Mouse (Mus musculus): Measurements from ENCODE around the gene Gpr37l1.
A peak's percentile ranks its signal among the peaks of the same experiment; 100 is the strongest.
"Not testable (repeated sequence)": the region's sequence is repeated elsewhere in the genome, so short reads cannot be mapped to it uniquely, and the experiment has no call there.

Gene Gpr37l1

DNA sequence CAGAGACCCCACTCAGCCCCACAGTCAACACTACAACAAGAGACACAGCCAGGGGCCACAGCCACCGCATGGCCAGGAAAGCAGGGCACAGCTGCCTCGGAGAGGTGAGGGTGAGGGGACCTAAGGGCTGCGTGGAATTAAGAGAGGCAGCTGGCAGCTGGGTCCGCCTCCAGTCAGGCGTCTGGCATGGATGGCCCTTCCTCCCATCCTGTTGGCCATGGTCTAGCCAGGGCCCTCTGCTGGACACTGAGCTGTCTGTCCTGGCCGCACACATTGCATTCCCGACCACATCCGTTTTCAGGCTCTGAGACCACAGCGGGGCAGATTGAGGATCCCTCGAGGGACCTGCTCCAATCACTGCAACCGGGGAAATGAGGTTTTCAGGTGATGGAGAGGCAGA is at the start of gene Gpr37l1:
Gene Gpr37l1 (minus strand): TSS at position 247 of the 400 bp plus-strand sequence.
- no peak for DNase-seq (ENCODE audit: low read depth)

DNA sequence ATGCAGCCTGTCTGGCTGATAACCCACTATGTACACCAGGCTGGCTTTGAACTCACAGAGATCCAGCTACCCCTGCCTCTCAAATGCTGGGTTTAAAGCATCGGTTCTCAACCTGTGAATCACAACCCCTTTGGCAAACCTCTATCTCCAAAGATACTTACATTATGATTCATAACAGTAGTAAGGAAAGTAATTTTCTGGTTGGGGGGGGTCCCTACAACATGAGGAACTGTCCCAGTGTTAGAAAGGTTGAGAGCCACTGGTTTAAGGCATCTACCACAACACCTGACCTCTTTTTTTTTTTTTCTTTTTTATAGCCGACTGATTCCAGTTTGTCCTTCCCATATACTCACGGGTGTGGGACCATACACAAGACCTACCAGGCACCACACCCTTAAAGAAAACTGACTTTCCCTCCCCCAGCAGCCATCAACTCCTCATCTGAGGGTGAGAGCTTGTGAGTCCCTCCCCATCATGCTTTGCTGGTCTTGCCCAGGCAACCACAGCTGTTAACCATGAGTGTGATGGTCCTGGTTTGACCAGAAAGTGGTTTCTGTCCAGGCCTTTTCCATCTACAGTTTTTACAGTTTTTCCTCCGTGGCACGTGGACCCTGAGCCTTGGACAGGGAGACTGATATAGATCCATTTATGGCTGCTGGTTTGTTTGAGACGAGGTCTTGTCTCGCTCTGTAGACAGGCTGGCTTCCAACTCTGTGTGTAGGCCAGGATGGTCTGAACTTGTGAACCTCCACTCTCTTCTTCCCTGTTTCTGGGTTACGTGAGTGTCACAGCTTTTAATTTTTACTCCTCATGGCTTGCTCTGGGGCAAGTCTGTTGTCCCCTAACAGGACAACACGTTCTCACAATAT is 46.5 kb upstream of the Gpr37l1 start:
- DNase-seq (ENCODE audit: low read depth) = no peak

DNA sequence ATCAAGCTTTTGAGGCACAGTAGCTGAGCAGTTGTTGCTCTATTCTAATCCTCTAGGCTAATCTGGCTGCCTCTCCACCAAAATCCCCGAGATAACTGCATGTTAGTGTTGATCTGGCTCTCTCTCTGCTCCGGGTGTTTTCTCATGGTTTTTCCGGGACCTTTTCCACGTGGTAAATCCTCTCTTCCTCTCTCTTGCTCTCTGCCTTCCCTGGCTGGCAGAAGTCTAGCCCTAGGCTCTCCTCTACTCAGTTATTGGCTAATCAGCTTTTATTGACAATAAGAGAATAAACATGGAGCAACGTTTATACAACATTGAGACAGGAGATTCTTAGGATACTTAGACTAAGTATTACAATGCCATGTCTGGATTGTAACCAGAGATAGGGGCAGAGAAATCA is 42.9 kb upstream of the Gpr37l1 start:
- DNase-seq (ENCODE audit: low read depth) = no peak

DNA sequence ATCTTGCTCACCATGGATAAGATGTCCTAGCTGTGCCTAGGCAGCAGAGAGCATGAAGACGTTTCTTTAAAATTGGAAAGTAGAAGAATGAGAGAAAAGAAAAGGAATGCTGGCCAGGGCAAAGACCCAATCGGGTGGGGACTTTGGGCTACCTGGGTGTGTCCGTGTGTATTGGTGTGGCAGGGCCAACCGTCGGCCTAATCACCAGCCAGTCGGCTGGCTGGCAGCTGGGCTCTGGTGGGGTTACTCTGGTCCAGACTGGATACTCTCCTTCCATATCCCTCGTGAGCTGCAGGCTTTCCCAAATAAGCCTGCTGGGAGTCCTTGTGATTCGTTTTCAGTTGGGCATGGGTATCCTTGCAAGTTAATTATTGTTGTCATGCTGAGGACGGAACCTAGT is 41.2 kb upstream of the Gpr37l1 start:
- DNase-seq (ENCODE audit: low read depth) = no peak

DNA sequence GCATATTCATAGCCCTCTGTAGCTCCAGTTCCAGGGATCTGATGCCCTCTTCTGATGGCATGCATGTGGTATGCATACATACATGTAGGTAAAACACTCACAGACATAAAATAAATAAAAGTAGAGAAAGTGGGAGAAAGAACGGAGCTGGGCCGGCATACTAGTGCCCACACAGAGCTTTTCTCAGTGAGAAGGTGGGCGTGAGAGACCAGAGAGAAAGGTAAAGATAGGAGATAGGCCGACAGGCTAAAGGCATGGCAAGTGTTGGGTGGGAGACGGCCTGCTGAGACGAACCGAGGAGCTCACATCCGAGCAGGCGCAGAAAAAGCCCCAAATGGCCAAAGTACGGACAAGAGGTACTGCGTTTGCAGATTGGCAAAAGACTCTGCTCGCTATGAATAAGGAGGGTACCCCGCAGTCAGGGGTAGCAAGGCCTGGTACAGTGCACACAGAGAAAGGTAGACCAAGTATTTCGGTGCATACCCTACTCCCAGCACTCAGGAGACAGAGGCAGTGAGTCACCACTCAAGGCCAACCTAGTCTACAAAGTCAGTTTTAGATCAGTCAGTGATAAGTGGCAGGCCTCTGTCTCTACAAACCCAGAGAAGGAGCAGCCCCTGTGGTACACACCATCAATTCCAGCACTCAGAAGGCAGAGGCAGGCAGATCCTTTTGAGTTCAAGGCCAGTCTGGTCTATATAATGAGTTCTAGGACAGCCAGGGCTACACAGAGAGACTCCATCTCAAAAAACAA is 39.3 kb upstream of the Gpr37l1 start:
- no peak for DNase-seq (ENCODE audit: low read depth)

DNA sequence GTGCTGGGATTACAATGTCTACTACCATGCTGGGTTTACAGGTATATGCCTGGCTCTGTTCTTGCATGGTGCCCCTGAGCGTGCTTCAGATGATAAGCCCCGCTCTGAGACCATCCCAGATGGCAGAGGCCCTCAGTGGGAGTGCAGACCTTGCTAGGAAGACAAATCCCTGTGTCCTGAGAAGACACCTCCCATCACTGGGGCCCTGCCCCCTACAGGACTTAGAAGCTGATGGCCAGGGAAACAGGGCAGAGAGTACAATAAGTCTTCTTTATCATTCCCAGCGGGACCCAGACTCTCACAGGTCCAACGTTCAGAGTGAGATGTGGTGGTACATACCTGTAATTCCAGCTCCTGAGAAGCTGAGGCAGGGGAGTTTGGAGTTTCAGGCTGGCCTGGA is 37.8 kb upstream of the Gpr37l1 start:
- no peak for DNase-seq (ENCODE audit: low read depth)

DNA sequence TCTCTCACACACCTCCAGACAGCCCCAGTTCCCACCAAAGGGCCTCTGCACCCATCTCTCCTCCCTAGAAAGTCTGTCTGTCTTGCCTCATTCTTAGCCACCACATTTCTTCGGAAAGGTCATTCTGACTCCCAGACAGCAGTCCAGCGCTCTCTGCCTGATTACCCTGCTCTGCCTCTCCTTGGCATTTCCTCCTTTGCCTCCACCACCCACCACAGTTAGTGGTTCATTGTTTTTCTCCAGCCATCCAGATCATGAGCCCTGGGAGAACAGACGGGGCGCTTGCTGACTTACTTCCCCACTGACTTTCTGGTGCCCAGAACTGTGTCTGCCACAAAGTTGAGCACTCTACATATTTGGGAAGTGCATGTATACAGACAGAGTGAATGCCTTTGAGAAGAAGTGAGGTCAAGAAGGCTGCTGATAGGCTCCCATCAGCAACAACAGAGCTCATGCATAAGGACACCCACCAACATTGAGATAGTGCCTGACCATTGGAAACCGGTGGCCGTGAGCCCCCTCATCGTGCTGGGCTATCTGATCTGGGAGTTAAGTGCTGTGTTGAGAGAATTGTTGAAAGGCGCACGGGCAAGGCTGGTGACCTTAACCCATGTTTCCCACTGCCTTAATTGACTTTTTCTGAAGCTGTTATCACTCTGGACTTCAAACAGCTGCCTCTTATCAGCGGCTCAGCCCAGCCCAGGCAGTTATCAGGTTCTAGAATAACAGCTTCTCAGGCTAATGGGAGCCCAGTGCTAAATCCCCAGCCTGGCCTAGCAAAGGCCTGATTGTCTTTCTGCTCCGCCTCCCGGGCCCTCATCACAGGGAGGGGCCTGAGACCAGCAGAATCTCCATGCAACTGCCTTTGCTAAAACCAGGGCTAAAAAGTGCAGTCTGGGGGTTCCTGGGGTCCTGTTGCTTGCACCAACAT is 37.0 kb upstream of the Gpr37l1 start:
- DNase-seq (ENCODE audit: low read depth) = no peak

DNA sequence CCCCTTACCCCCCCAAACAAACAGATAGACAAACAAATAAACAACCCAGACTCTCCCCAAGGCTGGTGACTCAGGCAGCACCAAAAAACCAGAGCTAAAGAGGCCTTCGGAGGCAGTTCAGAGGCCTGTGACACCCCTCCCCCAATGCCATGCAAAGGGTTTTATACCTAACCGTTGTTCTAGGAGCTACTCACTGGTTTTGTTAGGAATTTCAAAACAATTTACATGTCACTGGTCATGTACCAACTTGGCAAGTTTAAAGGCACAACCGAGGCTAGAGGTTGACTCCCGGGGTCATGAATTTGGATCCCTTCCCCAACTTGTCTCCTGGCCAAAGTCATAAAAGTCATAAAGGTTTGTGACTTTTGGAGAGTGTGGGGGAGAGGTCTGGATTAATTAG is 32.9 kb upstream of the Gpr37l1 start:
- no peak for DNase-seq (ENCODE audit: low read depth)

DNA sequence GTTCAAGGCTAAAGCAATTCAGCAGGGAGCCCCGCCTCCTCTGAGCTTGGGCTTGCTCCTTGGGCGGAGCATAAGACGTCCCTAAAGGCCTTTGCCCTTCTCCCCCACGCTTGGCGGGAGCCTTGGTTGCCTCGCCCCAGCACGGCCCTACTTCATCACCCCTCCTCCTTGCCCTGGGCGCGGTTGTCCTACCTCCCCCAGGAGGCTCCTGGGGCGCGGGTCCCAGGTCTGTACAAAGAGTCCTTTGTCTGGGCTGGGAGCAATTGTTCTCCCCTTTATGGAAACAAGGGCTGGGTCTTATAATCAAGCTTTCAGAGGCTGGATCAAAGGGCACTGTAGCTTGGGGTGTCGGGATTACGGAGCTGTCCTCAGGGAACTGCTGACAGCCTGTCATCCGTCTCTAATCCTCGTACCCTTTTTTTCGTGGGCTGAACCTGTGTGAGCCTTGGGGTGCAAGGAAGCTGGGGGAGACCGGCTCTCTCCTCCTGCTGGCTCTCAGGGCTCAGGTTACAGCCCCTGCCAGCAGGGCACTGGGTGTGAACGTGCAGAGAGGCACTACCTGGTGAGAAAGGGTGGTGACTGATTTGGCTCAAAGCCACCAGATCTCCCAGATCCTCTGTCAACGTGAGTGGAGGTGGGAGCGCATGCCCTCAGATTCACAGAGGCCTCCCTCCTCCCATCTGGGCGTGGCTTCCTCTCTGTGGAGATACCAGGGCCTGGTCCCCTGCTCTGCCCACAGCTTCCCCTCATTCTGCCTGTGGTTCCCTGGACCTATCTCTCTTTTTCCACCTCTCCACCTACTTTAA is 31.7 kb upstream of the Gpr37l1 start:
- DNase-seq (ENCODE audit: low read depth) = no peak

DNA sequence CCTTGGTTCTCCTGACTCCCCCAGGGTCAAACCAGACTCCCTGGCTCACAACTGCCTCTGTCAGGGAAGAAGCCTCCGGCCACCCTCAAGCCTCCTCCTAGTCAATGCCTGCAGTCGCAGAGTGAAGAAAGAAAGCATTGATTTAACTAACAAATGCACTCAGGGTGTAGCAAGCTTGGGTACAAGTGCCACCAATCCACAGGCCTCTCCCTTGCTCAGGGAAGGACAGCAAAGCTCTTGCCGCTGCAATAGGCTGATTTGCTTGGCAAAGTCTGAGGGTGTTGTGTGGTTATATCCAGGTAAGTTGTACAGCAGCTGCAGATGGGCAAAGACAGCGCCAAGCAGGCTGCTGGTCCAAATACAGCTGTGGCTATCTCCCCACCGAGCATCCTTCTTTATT is 30.9 kb upstream of the Gpr37l1 start:
- no peak for DNase-seq (ENCODE audit: low read depth)

DNA sequence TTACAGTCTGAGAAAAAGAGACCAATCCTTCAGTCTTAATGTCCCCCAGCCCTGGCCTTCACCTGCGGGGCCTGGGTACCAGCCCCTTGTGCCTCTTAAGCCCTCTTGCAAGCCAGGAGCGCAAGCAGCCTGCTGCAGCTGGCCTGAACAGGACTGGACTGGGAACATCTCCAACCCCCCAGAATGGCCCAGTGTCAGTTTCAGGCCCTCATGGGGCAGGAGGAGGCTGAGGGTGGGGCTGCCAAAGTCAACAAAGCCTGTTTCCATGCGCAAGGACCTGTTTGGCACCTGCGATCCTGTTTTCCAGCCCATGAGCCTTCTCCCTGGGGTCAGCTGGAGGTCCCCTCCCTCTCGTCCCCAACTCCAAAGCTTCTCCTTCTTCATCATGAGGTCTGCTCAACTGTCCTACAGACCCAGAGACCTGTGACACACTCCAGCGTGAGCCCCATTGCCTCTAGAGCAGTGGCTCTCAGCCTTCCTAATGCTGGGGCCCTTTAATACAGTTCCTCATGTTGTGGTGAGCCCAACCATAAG is 28.5 kb upstream of the Gpr37l1 start:
- no peak for DNase-seq (ENCODE audit: low read depth)

DNA sequence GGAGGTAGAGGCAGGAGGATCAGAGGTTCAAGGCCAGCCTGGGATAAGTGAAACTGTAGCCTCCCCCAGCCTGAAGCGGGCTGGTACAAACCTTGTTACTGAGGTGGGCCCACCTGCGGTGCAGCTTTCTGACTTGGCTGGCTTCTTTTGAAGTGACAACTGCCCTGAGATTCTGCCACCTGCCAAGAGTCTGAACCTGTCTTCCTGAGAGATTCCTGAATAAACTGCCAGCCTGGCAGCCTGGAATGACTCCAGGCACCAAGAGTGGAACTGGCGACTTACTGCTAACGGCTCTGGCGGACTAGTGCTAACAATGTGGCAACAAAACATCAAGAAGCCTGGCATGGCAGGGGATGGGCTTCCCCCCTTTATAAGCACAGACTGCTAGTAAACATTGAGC is 26.9 kb upstream of the Gpr37l1 start:
- DNase-seq (ENCODE audit: low read depth) = not testable (repeated sequence)

DNA sequence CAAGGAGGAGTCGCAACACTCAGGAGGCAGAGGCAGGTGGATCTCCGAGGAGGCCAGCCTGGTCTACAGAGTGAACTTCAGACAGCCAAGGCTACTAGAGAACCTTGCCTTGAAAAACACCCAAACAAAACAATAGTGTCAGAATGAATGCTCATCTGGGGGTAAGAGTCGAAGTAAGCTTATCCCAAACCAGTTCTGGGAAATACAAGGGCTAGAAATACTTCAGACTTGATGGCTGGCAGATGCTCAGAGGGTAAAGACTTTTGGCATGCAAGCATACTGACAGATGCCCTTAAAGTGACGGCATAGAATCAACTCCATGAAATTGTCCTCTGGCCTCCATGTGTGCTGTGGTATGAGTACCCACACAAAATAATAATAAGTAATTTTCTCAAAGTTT is 21.7 kb upstream of the Gpr37l1 start:
- DNase-seq (ENCODE audit: low read depth) = no peak

DNA sequence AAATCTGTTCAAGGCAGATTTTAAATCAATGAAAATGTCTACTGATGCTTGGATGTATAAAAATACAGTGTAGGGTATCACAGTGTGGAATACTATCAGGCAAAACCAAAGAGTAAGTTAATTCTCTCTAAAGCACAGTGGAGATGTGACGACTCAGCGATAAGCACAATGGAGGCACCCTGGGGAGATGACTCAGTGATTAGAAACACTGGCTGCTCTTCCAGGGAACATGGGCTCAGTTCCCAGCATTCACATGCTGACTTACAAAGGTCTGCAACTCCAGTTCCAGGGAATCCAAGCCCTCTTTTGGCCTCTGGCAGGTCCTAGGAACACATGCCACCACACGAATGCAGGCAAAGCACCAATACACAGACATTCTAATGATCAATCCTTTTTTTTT is 20.7 kb upstream of the Gpr37l1 start:
- DNase-seq (ENCODE audit: low read depth) = peak; percentile 85

DNA sequence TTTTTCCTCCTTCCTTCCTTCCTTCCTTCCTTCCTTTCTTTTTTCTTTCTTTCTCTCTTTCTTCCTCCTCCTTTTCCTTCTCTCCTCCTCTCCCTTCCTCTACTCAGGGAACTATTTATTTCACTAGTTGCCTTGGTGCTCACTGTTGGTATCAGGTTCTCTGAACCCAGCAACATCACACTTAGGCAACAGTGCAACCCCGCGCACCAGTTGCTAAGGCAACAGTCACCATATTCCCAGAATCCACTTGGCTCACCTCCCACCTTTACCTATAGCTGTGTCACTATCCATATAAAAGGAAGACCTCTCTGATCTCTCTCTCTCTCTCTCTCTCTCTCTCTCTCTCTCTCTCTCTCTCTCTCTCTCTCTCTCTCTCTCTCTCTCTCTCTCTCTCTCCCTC is 19.5 kb upstream of the Gpr37l1 start:
- DNase-seq (ENCODE audit: low read depth) = not testable (repeated sequence)

DNA sequence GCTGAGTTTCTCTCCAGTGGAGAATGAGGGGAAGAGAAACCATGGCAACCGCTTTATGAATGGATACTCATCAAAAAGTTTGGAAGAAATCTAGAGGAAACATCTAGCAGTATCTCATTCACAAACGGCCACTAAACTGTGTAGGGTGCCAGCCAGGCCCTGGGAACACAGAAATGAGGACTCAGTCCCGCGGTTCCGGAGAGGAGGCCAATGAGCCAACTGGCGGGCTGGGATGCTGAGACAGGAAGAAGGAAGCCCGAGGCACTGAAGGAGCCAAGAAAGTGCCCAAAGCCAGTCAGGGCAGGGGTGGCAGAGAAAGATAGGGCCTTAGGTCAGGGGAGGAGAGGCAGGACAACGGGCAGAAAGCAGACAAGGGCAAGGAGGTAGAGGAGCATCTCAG is 18.9 kb upstream of the Gpr37l1 start:
- DNase-seq (ENCODE audit: low read depth) = no peak

DNA sequence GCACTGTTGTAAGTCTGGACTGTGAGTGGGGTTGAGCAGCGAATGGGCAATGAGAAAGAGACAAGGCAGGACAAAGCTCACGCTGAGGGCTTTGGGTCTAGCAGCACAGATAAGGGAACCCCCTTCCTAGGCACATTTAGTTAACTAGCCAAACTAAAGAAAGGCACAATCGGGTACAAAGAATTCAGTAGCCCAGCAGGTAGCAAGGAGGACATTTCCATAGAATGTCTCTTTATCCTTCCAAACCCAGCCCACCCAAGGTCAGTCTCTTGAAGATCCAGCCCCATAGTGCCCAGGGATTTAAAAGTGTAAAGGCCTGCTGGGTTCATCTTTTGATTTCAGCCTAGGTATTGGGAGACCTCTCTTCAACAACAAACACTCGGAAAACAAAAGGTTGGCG is 18.5 kb upstream of the Gpr37l1 start:
- DNase-seq (ENCODE audit: low read depth) = no peak

DNA sequence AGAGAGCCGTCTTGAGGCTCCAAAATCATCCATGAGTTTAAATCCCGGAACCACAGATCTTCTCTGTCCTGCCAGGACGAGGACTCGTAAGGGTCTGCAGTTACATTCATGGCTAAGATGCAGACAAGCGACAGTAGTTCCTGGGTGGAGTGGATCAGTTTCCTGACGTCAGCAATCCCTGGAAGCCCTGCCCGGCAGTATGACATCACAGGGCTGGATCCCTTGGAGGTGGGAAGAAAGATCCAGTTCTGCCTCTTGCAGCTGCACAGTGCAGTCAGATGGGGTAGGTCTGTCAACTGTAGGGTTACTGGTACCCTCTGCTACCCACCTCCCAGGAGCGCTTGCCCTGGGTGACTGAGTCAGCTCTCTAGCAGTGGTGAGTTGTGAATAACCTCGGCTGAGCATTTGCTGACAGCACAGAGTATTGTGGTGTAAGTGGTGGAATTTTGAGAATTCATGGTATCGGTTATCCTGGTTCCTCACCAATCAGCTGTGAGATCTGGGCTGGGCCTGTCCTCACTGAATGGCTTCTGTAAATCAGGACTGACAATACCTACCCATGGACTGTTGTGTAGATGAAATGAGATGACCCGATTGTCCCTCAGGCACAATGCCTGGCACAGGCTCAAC is 16.6 kb upstream of the Gpr37l1 start:
- DNase-seq (ENCODE audit: low read depth) = no peak

DNA sequence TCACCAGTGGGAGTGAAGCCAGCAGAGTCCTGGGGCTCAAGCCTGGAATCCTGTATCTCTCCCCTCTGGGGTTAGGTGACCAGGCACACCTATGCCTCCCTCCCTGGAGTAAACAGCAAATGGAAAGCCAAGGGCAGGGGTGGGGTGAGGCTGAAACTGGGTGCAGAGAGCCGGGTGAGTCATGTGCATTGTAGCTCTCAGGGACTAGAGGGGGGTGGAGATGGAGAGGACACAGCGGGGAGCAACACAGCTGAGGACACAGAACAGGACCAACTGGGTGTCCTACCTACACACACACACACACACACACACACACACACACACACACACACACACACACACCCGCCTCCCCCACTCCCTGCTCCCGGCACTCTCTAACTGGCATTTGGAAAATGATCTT is 16.0 kb upstream of the Gpr37l1 start:
- no peak for DNase-seq (ENCODE audit: low read depth)

DNA sequence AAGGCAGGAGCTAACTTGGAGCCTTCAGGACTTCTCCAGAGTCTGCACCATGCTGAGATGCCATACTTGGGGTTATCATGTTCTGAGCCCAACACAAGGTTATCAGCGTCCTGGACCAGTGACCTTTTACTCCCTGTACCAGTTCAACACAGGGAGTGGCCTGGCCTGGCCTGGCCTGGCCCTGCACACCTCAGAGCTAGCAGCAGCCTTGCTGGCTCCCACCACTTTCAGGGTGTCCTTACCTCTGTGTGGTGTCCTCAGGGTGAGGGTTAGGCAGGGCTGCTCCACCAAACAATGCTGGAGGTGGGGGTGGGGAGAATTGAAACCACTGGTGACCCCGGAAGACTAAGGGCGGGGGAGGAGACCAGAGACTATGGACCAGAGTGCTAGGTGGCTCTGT is 15.5 kb upstream of the Gpr37l1 start:
- DNase-seq (ENCODE audit: low read depth) = no peak
